Mouse (Mus musculus) layer of hippocampus, postnatal 14 days (tissue): ENCODE results near the gene Fam229a. TPM values are rescaled to one million over a fixed set of nuclear protein-coding genes. Genes with fewer than 3 reads are reported as not detected.
"Not testable (repeated sequence)": the region's sequence is repeated elsewhere in the genome, so short reads cannot be mapped to it uniquely, and the experiment has no call there.

Experiments used
- DNase-seq, 2 experiments: peaks; one replicate each; pipeline ENCODE4 v3.0.0; 2021 to 2022; ENCODE audit warnings: low spot score in 2 of 2, mixed read lengths in 1 of 2
- total RNA-seq, 2 experiments: library from RNA; stranded (reverse); gene quantifications; 2 replicates each; pipeline ENCODE4 v1.2.3; 2021

Fam229a gene
- total RNA-seq, 2 experiments from 2014 or later, result 0.72 TPM; not detected in 1

DNA sequence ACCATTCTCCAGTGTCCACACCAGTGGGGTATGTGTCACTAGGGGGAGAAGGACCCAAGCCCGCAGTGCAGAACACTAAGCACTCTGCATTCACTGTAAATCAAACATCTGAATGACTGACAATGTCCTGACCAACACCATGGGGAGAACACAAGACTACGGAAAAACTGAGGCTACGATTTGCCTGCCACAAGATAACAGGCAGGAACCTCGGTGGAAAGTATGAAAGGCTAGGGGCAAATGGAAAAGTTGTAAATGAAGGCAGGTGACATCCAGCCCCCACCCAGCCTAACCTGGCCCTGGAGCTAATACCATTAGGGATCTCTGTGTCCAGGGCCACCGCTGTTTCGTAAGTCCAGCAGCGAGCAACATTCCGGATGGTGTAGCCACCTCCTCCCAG is 27.5 kb downstream of the Fam229a start:
- no peak for DNase-seq

DNA sequence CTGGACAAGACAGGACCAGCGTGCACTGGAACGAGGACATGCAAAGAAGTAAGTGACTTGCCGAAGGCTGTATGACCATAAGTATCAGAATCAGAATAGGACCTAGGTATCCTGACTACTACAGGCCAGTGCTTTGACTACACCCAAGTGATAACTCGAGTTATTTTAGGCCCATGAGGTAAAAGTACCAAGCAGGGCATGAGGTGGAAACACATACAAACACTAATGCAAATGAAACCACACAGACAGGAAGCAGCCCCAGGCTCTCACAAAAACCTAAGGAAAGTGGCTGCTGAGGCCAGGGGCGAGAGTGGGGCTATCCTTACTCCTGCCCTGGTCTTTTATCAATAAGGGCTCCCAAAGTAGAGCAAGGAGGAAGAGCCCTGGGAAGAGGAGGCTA is 34.3 kb downstream of the Fam229a start:
- DNase-seq, result no peak

DNA sequence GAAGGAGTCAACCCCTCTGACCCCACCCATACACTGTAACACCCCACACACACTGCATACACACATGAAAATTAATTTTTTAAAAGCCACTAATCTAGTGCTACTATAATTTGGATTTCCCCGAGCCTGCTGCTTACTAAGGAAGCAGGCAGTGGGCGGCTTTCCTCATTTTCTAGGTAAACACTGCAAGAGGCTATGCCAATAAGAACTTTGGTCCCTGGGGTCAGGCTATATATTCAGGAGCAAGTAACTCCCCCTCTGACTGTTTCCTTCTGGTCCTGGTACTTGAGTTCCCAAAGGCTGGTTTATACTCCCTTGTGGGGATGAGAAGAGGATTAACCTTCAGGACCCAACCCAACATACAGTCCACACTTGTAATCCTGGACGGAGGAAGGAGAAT is 34.9 kb downstream of the Fam229a start:
- DNase-seq, result no peak

DNA sequence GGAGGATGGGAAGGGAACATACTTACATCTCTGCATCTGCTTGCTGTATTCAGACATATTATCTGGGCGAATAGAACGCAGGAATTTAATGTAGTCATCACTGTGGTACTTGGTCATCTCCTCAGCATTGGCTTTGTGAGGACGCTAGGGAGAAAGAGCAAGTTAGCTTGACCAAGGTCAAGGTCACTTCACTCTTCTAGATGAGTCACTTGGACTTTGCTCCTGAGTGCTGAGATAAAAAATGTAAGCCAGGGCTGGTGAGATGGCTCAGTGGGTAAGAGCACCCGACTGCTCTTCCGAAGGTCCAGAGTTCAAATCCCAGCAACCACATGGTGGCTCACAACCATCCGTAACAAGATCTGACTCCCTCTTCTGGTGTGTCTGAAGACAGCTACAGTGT is 37.9 kb downstream of the Fam229a start:
- DNase-seq, result not testable (repeated sequence)

DNA sequence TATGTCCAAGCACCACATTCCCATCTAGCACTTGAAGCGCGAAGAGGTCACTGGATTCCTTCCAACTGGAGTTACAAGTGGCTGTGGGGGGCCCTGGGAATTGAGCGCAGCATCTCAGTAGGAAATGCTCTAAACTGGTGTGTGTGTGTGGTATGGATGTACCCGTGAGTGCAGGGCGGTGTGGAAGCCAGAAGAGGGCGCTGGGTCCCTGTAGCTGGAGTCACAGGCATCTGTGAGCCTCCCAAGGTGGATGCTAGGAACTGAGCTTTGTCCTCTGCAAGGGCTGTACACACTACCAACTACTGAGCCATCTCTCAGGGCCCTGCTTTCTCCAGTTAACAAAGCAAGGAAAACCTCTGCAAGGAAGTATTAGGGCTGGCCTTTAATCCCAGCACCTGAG is 49.0 kb downstream of the Fam229a start:
- no peak for DNase-seq

Other genes with a start within 250 kb of the Fam229a start
- 10 to 100 TPM; 10.7 to 11.7 TPM for gene C77080, start 229.8 kb upstream of the Fam229a start, total RNA-seq
- gene Sync, start 203.6 kb upstream of the Fam229a start, total RNA-seq, result 1 to 10 TPM; 1.2 TPM
- 100 to 1,000 TPM; 130 to 131 TPM for gene Rbbp4, start 155.8 kb upstream of the Fam229a start, total RNA-seq
- 10 to 100 TPM; 23.7 to 26.3 TPM for gene Zbtb8os, start 155.5 kb upstream of the Fam229a start, total RNA-seq
- gene Zbtb8a, start 113.1 kb upstream of the Fam229a start, total RNA-seq, result 1 to 10 TPM; 6.1 to 6.3 TPM
- gene Zbtb8b, start 50.3 kb upstream of the Fam229a start, total RNA-seq, result 1 to 10 TPM; 4.0 to 5.0 TPM
- 10 to 100 TPM; 52.2 to 54.2 TPM for gene Bsdc1, start 29.6 kb upstream of the Fam229a start, total RNA-seq
- not detected for gene Tssk3, start 168 bp upstream of the Fam229a start, total RNA-seq
- 100 to 1,000 TPM; 372 to 379 TPM for gene Marcksl1, start 22.4 kb downstream of the Fam229a start, total RNA-seq
- gene Hdac1, start 51.5 kb downstream of the Fam229a start, total RNA-seq, result 10 to 100 TPM; 36.4 to 44.6 TPM
- 1 to 10 TPM; 4.0 to 4.4 TPM for gene Lck, start 82.5 kb downstream of the Fam229a start, total RNA-seq
- under 1 TPM in 1 of 2 experiments, not detected in 1; 0.37 TPM for gene Fam167b, start 87.4 kb downstream of the Fam229a start, total RNA-seq
- gene Eif3i, start 109.5 kb downstream of the Fam229a start, total RNA-seq, result 100 to 1,000 TPM; 121 to 128 TPM
- gene Tmem234, start 109.5 kb downstream of the Fam229a start, total RNA-seq, result 10 to 100 TPM; 86.1 to 90.9 TPM
- 1 to 10 TPM; 3.4 to 4.4 TPM for gene Dcdc2b, start 123.1 kb downstream of the Fam229a start, total RNA-seq
- 10 to 100 TPM; 31.3 to 35.7 TPM for gene Iqcc, start 127.9 kb downstream of the Fam229a start, total RNA-seq
- 100 to 1,000 TPM; 102 to 116 TPM for gene Ccdc28b, start 132.8 kb downstream of the Fam229a start, total RNA-seq
- gene Txlna, start 149.9 kb downstream of the Fam229a start, total RNA-seq, result 10 to 100 TPM; 39.8 to 46.9 TPM
- 10 to 100 TPM; 88.9 to 93.4 TPM for gene Kpna6, start 181.6 kb downstream of the Fam229a start, total RNA-seq
- gene Tmem39b, start 205.6 kb downstream of the Fam229a start, total RNA-seq, result 10 to 100 TPM; 12.8 to 15.2 TPM